Mouse (Mus musculus) midbrain, embryonic 14.5 days (tissue): ENCODE data around the gene Mpnd. TPM values are rescaled to one million over a fixed set of nuclear protein-coding genes. Genes with fewer than 3 reads are reported as not detected.

Source experiments
- ATAC-seq: fragments of 200-750 bp; cut with Nextera tagmentation; 2 replicates; pipeline ENCODE4 v1.8.0; 2017; ENCODE audit warnings: moderate number of reproducible peaks, moderate library complexity; ENCODE audit not compliant: low FRiP score, low TSS enrichment
- DNase-seq: peaks from one replicate; pipeline ENCODE4 v3.0.0-alpha.2; 2015
- H3K27ac ChIP-seq: fragments of 300-500 bp; sonication (generic); replicated peaks from 2 replicates; pipeline ENCODE4 v1.5.1; 2014; ENCODE audit warnings: mild to moderate bottlenecking, low read depth, low read length, moderate library complexity
- H3K27me3 ChIP-seq: fragments of 300-500 bp; sonication (generic); 2 replicates; pipeline ENCODE4 v1.6.1; 2014; ENCODE audit warnings: low read length, control low read depth, mixed read lengths; ENCODE audit not compliant: control insufficient read depth, insufficient read depth
- H3K36me3 ChIP-seq: fragments of 300-500 bp; sonication (generic); 2 replicates; pipeline ENCODE4 v1.6.1; 2014; ENCODE audit warnings: low read length, control low read depth; ENCODE audit not compliant: control insufficient read depth, insufficient read depth
- H3K4me1 ChIP-seq: fragments of 300-500 bp; sonication (generic); 2 replicates; pipeline ENCODE4 v1.6.1; 2014; ENCODE audit warnings: mild to moderate bottlenecking, antibody characterized with exemption, low read length, control low read depth; ENCODE audit not compliant: control insufficient read depth, insufficient read depth
- H3K4me2 ChIP-seq: fragments of 300-500 bp; sonication (generic); 2 replicates; pipeline ENCODE4 v1.6.1; 2014; ENCODE audit warnings: mild to moderate bottlenecking, low read length, moderate library complexity
- H3K4me3 ChIP-seq: fragments of 300-500 bp; sonication (generic); replicated peaks from 2 replicates; pipeline ENCODE4 v1.5.1; 2014; ENCODE audit warnings: low read depth, low read length
- H3K9ac ChIP-seq: fragments of 300-500 bp; sonication (generic); replicated peaks from 2 replicates; pipeline ENCODE4 v1.6.1; 2014; ENCODE audit warnings: mild to moderate bottlenecking, low read length, moderate library complexity
- H3K9me3 ChIP-seq: fragments of 300-500 bp; sonication (generic); 2 replicates; pipeline ENCODE4 v1.6.1; 2016; ENCODE audit warnings: low read length, control low read depth, mixed read lengths; ENCODE audit not compliant: control insufficient read depth
- WGBS: fragments of 180-500 bp; shearing (Covaris S2); extraction: QIAGEN DNeasy Blood & Tissue Kit; methylation state at CpG from one replicate; pipeline ENCODE4 v1.1.7; 2014; 5-methylcytosine and 5-hydroxymethylcytosine counted together
- polyA plus RNA-seq: library from polyadenylated mRNA; unstranded; fragments of >200 nt; fragmentation: Nextera tagmentation; extraction: Ambion mirVana; gene quantifications from 2 replicates; pipeline ENCODE4 v1.2.1, GENCODE M21; 2014

The Mpnd gene
- polyA plus RNA-seq, 1 experiment from 2014 or later, result 164 TPM

- DNase-seq, result no peak
- H3K27me3 ChIP-seq, result no peaks in the 10 kb centered on the region
- no peak overlapping the region for H3K9ac ChIP-seq
- peaks cover 6% of the 10 kb centered on the region; the same call in 1 of the 2 replicates for H3K4me1 ChIP-seq
- peaks cover 41% of the 10 kb centered on the region for H3K36me3 ChIP-seq
- no peak for ATAC-seq
- WGBS, result 86% methylated on average over 4 of the region's 4 CpGs
- H3K9me3 ChIP-seq, result no peaks in the 10 kb centered on the region
- H3K27ac ChIP-seq, result peak overlapping the region; percentile 55
- no peak overlapping the region for H3K4me2 ChIP-seq
- no peak overlapping the region for H3K4me3 ChIP-seq
Measured at GRCm38 (mm10) chr17:56021161-56021910, 15.8 kb downstream of the Mpnd start.

GRCm38 (mm10) chr17:56022131-56022988 is 16.8 kb downstream of the Mpnd start:
- 40% methylated on average over 2 of the region's 2 CpGs for WGBS
- ATAC-seq (no peak), DNase-seq (no peak)
- no peaks in the 10 kb centered on the region for H3K9me3 ChIP-seq
- H3K27ac ChIP-seq, result peak overlapping the region; percentile 45
- H3K27me3 ChIP-seq, result no peaks in the 10 kb centered on the region
- H3K4me1 ChIP-seq, result peaks cover 6% of the 10 kb centered on the region; the same call in 1 of the 2 replicates
- peaks cover 31% of the 10 kb centered on the region for H3K36me3 ChIP-seq
- no peak overlapping the region for H3K9ac ChIP-seq
- no peak overlapping the region for H3K4me3 ChIP-seq
- no peak overlapping the region for H3K4me2 ChIP-seq

GRCm38 (mm10) chr17:56022989-56023290 is 17.4 kb downstream of the Mpnd start:
- Histone ChIP-seq H3K36me3 (peaks cover 28% of the 10 kb centered on the region), H3K27ac (peak overlapping the region; percentile 45)
- WGBS, result 80% methylated on average over 4 of the region's 4 CpGs

GRCm38 (mm10) chr17:56023386-56023785 is 17.9 kb downstream of the Mpnd start:
- Histone ChIP-seq H3K4me1 (peaks cover 6% of the 10 kb centered on the region; the same call in 1 of the 2 replicates), H3K9ac (no peak overlapping the region), H3K9me3 (no peaks in the 10 kb centered on the region), H3K4me3 (no peak overlapping the region), H3K4me2 (no peak overlapping the region), H3K36me3 (peaks cover 25% of the 10 kb centered on the region), H3K27me3 (no peaks in the 10 kb centered on the region), H3K27ac (no peak overlapping the region)
- WGBS, result 89% methylated on average over 5 of the region's 5 CpGs
- DNase-seq (no peak), ATAC-seq (no peak)

More at GRCm38 (mm10) chr17:56022989-56023290, 17.4 kb downstream of the Mpnd start:
- no peak overlapping the region for H3K4me2 ChIP-seq
- peaks cover 6% of the 10 kb centered on the region; the same call in 1 of the 2 replicates for H3K4me1 ChIP-seq
- H3K9ac ChIP-seq, result no peak overlapping the region
- DNase-seq (no peak), ATAC-seq (no peak)
- no peaks in the 10 kb centered on the region for H3K27me3 ChIP-seq
- no peaks in the 10 kb centered on the region for H3K9me3 ChIP-seq
- H3K4me3 ChIP-seq, result no peak overlapping the region

- no peak for DNase-seq
- Histone ChIP-seq H3K4me1 (peaks cover 6% of the 10 kb centered on the region; the same call in 1 of the 2 replicates), H3K4me2 (no peak overlapping the region)
Measured at GRCm38 (mm10) chr17:56024476-56024875, 19.0 kb downstream of the Mpnd start.

GRCm38 (mm10) chr17:56024931-56025330 is 19.4 kb downstream of the Mpnd start:
- Histone ChIP-seq H3K36me3 (peaks cover 14% of the 10 kb centered on the region), H3K4me1 (peaks cover 6% of the 10 kb centered on the region; the same call in 1 of the 2 replicates), H3K9ac (no peak overlapping the region), H3K27ac (no peak overlapping the region), H3K9me3 (no peaks in the 10 kb centered on the region), H3K27me3 (no peaks in the 10 kb centered on the region), H3K4me2 (no peak overlapping the region), H3K4me3 (no peak overlapping the region)
- ATAC-seq (no peak), DNase-seq (no peak)
- WGBS, result 78% methylated on average over 5 of the region's 5 CpGs

More at GRCm38 (mm10) chr17:56024476-56024875, 19.0 kb downstream of the Mpnd start:
- Histone ChIP-seq H3K9ac (no peak overlapping the region), H3K4me3 (no peak overlapping the region), H3K36me3 (peaks cover 16% of the 10 kb centered on the region), H3K27me3 (no peaks in the 10 kb centered on the region), H3K9me3 (no peaks in the 10 kb centered on the region), H3K27ac (no peak overlapping the region)
- ATAC-seq, result no peak
- 76% methylated on average over 2 of the region's 2 CpGs for WGBS

GRCm38 (mm10) chr17:56026303-56026702 is 20.8 kb downstream of the Mpnd start:
- Histone ChIP-seq H3K4me1 (peaks cover 6% of the 10 kb centered on the region; the same call in 1 of the 2 replicates), H3K9ac (no peak overlapping the region), H3K4me3 (no peak overlapping the region), H3K9me3 (no peaks in the 10 kb centered on the region), H3K27me3 (no peaks in the 10 kb centered on the region), H3K4me2 (no peak overlapping the region), H3K27ac (no peak overlapping the region), H3K36me3 (peaks cover 14% of the 10 kb centered on the region; the same call in 1 of the 2 replicates)
- WGBS, result 100% methylated on average over 1 of the region's 1 CpGs
- no peak for ATAC-seq
- DNase-seq, result no peak

GRCm38 (mm10) chr17:56026881-56027280 is 21.4 kb downstream of the Mpnd start:
- Histone ChIP-seq H3K4me3 (no peak overlapping the region), H3K27me3 (no peaks in the 10 kb centered on the region), H3K27ac (no peak overlapping the region), H3K4me1 (peaks cover 6% of the 10 kb centered on the region; the same call in 1 of the 2 replicates), H3K36me3 (peaks cover 14% of the 10 kb centered on the region; the same call in 1 of the 2 replicates), H3K4me2 (no peak overlapping the region), H3K9ac (no peak overlapping the region), H3K9me3 (no peaks in the 10 kb centered on the region)
- DNase-seq, result no peak
- ATAC-seq, result no peak
- WGBS, result 67% methylated on average over 1 of the region's 1 CpGs
